Mouse (Mus musculus): ENCODE results near the gene Acer2.

The Acer2 gene

DNA sequence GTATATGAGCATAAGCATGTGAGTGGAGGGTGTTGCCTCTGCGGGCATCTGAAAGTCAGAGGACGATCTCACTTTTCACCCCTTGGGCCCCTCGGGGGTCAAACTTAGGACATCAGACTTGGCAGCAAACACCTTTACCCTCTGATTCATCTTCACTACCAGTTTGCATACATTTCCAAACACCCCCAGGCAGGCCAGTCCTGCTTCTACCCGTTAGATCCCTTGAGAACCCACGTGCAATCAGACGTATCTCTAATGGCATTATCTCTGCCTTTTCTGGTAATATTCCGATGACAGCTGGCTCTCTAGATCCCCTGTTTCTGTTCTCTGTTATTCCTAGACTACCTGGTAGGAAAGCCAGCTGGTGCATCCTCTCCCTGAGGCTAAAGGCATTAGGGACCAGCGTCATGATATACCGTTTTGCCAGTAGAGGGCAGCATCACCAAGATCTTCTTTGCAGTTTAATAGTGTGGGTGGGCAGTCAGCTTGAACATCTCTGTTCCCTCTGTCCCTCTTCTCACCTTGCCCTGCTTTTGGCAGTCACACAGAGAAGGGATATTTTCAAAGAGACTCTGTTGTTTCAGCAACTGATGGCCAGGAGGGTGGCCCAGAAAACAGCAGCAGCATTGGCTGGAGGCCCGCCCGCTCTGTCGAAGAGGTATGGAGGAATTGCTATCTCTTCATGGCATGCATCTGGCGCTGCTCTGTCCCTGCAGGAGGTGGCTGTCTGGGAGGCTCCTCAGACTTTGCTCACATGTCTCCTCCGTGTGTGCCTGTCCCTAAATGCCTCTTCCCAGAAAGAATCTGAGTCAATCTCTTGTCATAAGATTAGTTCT, 83.6 kb downstream of the Acer2 start:
- peak; percentile 70 for DNase-seq (ENCODE audit: low read depth)

DNA sequence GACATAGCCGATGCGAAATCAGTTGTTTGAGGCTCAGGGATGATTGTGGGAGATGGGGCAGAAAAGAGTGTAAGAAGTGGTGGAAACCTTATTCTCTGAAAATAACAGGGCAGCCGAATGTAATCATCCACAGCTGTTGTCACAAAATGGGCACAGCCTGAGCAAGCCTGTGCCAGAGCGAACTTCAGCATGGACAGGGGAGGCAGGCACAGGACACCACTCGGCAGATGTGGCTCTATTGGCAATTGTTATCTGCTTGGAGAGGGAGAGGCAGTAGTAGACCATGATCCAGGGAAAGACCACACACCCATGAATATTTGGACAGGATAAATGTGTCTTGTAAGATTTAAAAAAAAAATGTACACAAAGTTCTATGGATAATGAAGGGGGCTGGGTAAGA, 103.1 kb downstream of the Acer2 start:
- no peak for DNase-seq (ENCODE audit: low read depth)

Measured in NIH3T3 (cell line).